Mouse (Mus musculus): ENCODE measurements around the gene Gbp4. TPM values are rescaled to one million over a fixed set of nuclear protein-coding genes. Genes with fewer than 3 reads are reported as not detected.
"Not testable (repeated sequence)": the region's sequence is repeated elsewhere in the genome, so short reads cannot be mapped to it uniquely, and the experiment has no call there.

The Gbp4 gene
- total and polyA plus RNA-seq, 2 experiments from 2014 or later, result 0.63 to 1.6 TPM

GRCm38 (mm10) chr5:105138906-105139305 lies 480 bp downstream of the Gbp4 start:
- TF ChIP-seq CTCF (IDR thresholded peaks at IDR 0.05; ENCODE audit: low read depth), result no peak
- Histone ChIP-seq H3K36me3 (ENCODE audit: insufficient read depth, low read length) (no peaks in the 10 kb centered on the region), H3K4me1 (ENCODE audit: insufficient read depth, low read length) (no peaks in the 10 kb centered on the region), H3K27ac (no peak overlapping the region), H3K4me2 (ENCODE audit: low read depth, low read length) (no peak overlapping the region), H3K27me3 (ENCODE audit: insufficient read depth, low read length) (no peaks in the 10 kb centered on the region), H3K9me3 (ENCODE audit: low read length) (no peaks in the 10 kb centered on the region), H3K9ac (replicated peaks; ENCODE audit: low read length) (no peak overlapping the region), H3K4me3 (ENCODE audit: low read length) (no peak overlapping the region)
- 73% methylated on average over 1 of the region's 1 CpGs for WGBS
- ATAC-seq (no peak), DNase-seq (ENCODE audit: low spot score) (no peak)

GRCm38 (mm10) chr5:105136706-105137304 lies 2.6 kb downstream of the Gbp4 start:
- not testable (repeated sequence) for H3K9ac ChIP-seq (replicated peaks; ENCODE audit: low read length); DNase-seq (ENCODE audit: low spot score); H3K27me3 ChIP-seq (ENCODE audit: insufficient read depth, low read length); H3K4me1 ChIP-seq (ENCODE audit: insufficient read depth, low read length); ATAC-seq; H3K36me3 ChIP-seq (ENCODE audit: insufficient read depth, low read length); H3K4me2 ChIP-seq (ENCODE audit: low read depth, low read length); H3K4me3 ChIP-seq (ENCODE audit: low read length); H3K27ac ChIP-seq; H3K9me3 ChIP-seq (ENCODE audit: low read length)
- WGBS, result 53% methylated on average over 3 of the region's 3 CpGs

GRCm38 (mm10) chr5:105121731-105122130 lies 17.7 kb downstream of the Gbp4 start:
- WGBS, result 70% methylated on average over 6 of the region's 6 CpGs
- DNase-seq (ENCODE audit: low spot score); H3K4me1 ChIP-seq (ENCODE audit: insufficient read depth, low read length); H3K27me3 ChIP-seq (ENCODE audit: insufficient read depth, low read length); H3K9ac ChIP-seq (replicated peaks; ENCODE audit: low read length); H3K36me3 ChIP-seq (ENCODE audit: insufficient read depth, low read length); H3K4me2 ChIP-seq (ENCODE audit: low read depth, low read length); H3K9me3 ChIP-seq (ENCODE audit: low read length); H3K4me3 ChIP-seq (ENCODE audit: low read length); H3K27ac ChIP-seq; ATAC-seq: not testable (repeated sequence)

- Histone ChIP-seq H3K27ac (no peak overlapping the region), H3K36me3 (ENCODE audit: insufficient read depth, low read length) (no peaks in the 10 kb centered on the region), H3K9me3 (ENCODE audit: low read length) (no peaks in the 10 kb centered on the region), H3K9ac (replicated peaks; ENCODE audit: low read length) (no peak overlapping the region), H3K4me1 (ENCODE audit: insufficient read depth, low read length) (no peaks in the 10 kb centered on the region), H3K27me3 (ENCODE audit: insufficient read depth, low read length) (no peaks in the 10 kb centered on the region), H3K4me2 (ENCODE audit: low read depth, low read length) (no peak overlapping the region), H3K4me3 (ENCODE audit: low read length) (no peak overlapping the region)
- DNase-seq (ENCODE audit: low spot score) (no peak), ATAC-seq (no peak)
- WGBS, result 85% methylated on average over 2 of the region's 2 CpGs
- no peak for TF ChIP-seq CTCF (IDR thresholded peaks at IDR 0.05; ENCODE audit: low read depth)
Measured at GRCm38 (mm10) chr5:105115740-105116139, 23.6 kb downstream of the Gbp4 start.

GRCm38 (mm10) chr5:105114696-105115095 lies 24.7 kb downstream of the Gbp4 start:
- ATAC-seq (no peak), DNase-seq (ENCODE audit: low spot score) (no peak)
- no peak for TF ChIP-seq CTCF (IDR thresholded peaks at IDR 0.05; ENCODE audit: low read depth)
- H3K9me3 ChIP-seq (ENCODE audit: low read length), result no peaks in the 10 kb centered on the region
- no peak overlapping the region for H3K9ac ChIP-seq (replicated peaks; ENCODE audit: low read length)
- no peak overlapping the region for H3K4me2 ChIP-seq (ENCODE audit: low read depth, low read length)
- no peaks in the 10 kb centered on the region for H3K27me3 ChIP-seq (ENCODE audit: insufficient read depth, low read length)
- 88% methylated on average over 2 of the region's 2 CpGs for WGBS
- no peak overlapping the region for H3K4me3 ChIP-seq (ENCODE audit: low read length)
- no peaks in the 10 kb centered on the region for H3K4me1 ChIP-seq (ENCODE audit: insufficient read depth, low read length)
- H3K27ac ChIP-seq, result no peak overlapping the region
- no peaks in the 10 kb centered on the region for H3K36me3 ChIP-seq (ENCODE audit: insufficient read depth, low read length)

GRCm38 (mm10) chr5:105113656-105114055 lies 25.7 kb downstream of the Gbp4 start:
- Histone ChIP-seq H3K9me3 (ENCODE audit: low read length) (no peaks in the 10 kb centered on the region), H3K4me3 (ENCODE audit: low read length) (no peak overlapping the region), H3K4me1 (ENCODE audit: insufficient read depth, low read length) (no peaks in the 10 kb centered on the region), H3K27ac (no peak overlapping the region), H3K36me3 (ENCODE audit: insufficient read depth, low read length) (no peaks in the 10 kb centered on the region), H3K4me2 (ENCODE audit: low read depth, low read length) (no peak overlapping the region), H3K9ac (replicated peaks; ENCODE audit: low read length) (no peak overlapping the region), H3K27me3 (ENCODE audit: insufficient read depth, low read length) (no peaks in the 10 kb centered on the region)
- no peak for TF ChIP-seq CTCF (IDR thresholded peaks at IDR 0.05; ENCODE audit: low read depth)
- WGBS, result 90% methylated on average over 5 of the region's 5 CpGs
- DNase-seq (ENCODE audit: low spot score), result no peak
- no peak for ATAC-seq

- not testable (repeated sequence) for H3K9ac ChIP-seq (replicated peaks; ENCODE audit: low read length); H3K4me1 ChIP-seq (ENCODE audit: insufficient read depth, low read length); H3K36me3 ChIP-seq (ENCODE audit: insufficient read depth, low read length); H3K9me3 ChIP-seq (ENCODE audit: low read length); H3K4me2 ChIP-seq (ENCODE audit: low read depth, low read length); ATAC-seq; H3K27me3 ChIP-seq (ENCODE audit: insufficient read depth, low read length); H3K4me3 ChIP-seq (ENCODE audit: low read length)
- WGBS, result 10% methylated on average over 4 of the region's 4 CpGs
- peak overlapping the region; percentile 32; the same call in 1 of the 2 replicates for H3K27ac ChIP-seq
- DNase-seq (ENCODE audit: low spot score), result peak; percentile 1
Measured at GRCm38 (mm10) chr5:105110271-105110852, 29.0 kb downstream of the Gbp4 start.

- not testable (repeated sequence) for H3K4me2 ChIP-seq (ENCODE audit: low read depth, low read length); DNase-seq (ENCODE audit: low spot score); H3K4me3 ChIP-seq (ENCODE audit: low read length); H3K4me1 ChIP-seq (ENCODE audit: insufficient read depth, low read length); H3K27me3 ChIP-seq (ENCODE audit: insufficient read depth, low read length); H3K9me3 ChIP-seq (ENCODE audit: low read length); H3K9ac ChIP-seq (replicated peaks; ENCODE audit: low read length); ATAC-seq; H3K36me3 ChIP-seq (ENCODE audit: insufficient read depth, low read length)
- 0 out of 2 replicates have a peak overlapping the region, but pooled peaks have one; percentile 26 for H3K27ac ChIP-seq
- 32% methylated on average over 1 of the region's 1 CpGs for WGBS
Measured at GRCm38 (mm10) chr5:105109775-105110174, 29.6 kb downstream of the Gbp4 start.

GRCm38 (mm10) chr5:105105689-105106088 lies 33.7 kb downstream of the Gbp4 start:
- WGBS, result 72% methylated on average over 2 of the region's 2 CpGs
- not testable (repeated sequence) for H3K27ac ChIP-seq; ATAC-seq; H3K27me3 ChIP-seq (ENCODE audit: insufficient read depth, low read length); H3K9ac ChIP-seq (replicated peaks; ENCODE audit: low read length); H3K36me3 ChIP-seq (ENCODE audit: insufficient read depth, low read length); H3K9me3 ChIP-seq (ENCODE audit: low read length); H3K4me3 ChIP-seq (ENCODE audit: low read length); H3K4me1 ChIP-seq (ENCODE audit: insufficient read depth, low read length); DNase-seq (ENCODE audit: low spot score); H3K4me2 ChIP-seq (ENCODE audit: low read depth, low read length)
